Comparison of ENCODE assay signal across 11 mouse cellular contexts in the genomic region with DNA sequence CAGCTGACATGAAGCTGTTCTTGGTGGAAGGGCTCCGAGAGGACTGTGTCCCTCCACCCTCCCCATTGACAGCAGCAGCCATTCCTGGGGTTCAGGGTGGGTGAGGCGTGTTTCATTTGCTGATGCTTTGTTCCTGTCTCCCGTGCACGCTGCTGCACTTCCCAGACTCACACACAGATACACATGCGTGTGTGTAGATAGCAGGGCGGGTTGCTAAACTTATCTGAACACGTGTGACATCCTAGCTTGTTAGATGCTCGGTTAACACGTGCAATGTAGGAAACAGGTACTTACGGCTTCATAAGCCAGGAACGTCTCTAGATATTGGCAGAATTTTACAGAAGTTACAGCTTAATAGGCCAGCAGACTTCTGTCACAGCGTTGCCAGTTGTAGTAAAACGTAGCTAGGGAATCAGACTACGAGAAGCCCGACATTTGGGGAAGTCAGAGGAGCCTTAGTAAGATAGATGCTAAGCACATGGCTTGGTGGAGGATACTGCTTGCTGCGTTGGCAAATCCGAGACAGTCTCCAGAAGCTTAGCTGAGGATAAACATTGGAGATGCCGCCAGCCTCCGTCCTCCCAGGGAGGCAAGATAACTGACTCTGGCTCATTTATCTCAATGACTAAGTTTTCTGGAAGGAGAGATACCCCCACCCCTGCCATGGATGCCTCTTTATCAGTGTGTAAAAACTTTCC. TPM values are rescaled to one million over a fixed set of nuclear protein-coding genes. Genes with fewer than 3 reads are reported as not detected.
DNase-seq lines count a peak whose midpoint lies in the region; ATAC-seq lines count a peak whose summit lies in the region.
"Had no signal": no experiment of that assay in that cellular context is flagged by ENCODE, and none has a peak within 500 bp of the region (broad histone marks: within the 10 kb centered on the region; RNA-seq: fewer than 3 reads in every experiment).

No protein-coding gene starts in this region.

- H3K27ac ChIP-seq in liver, embryonic 11.5 days (ENCODE audit: low read depth, low read length) = peak overlapping the region; percentile 83
- H3K27ac ChIP-seq in stomach, embryonic 15.5 days = no peak overlapping the region
- H3K27ac ChIP-seq: hindbrain, embryonic 10.5 days had no signal

- no peaks in the 10 kb centered on the region for H3K36me3 ChIP-seq in liver, embryonic 11.5 days (ENCODE audit: control insufficient read depth, insufficient read depth, low read length)
- H3K36me3 ChIP-seq in stomach, embryonic 15.5 days = no peaks in the 10 kb centered on the region
- H3K36me3 ChIP-seq: hindbrain, embryonic 10.5 days had no signal

- peaks cover 73% of the 10 kb centered on the region for H3K4me1 ChIP-seq in liver, embryonic 11.5 days (replicated peaks; ENCODE audit: control insufficient read depth, insufficient read depth, low read length)
- peaks cover 27% of the 10 kb centered on the region for H3K4me1 ChIP-seq in stomach, embryonic 15.5 days

- H3K9ac ChIP-seq in liver, embryonic 11.5 days (ENCODE audit: low read depth, low read length) = peak overlapping the region; percentile 37; the same call in 1 of the 2 replicates
- no peak overlapping the region for H3K9ac ChIP-seq in stomach, embryonic 15.5 days

- DNase-seq in frontal cortex, postnatal 25 days (ENCODE audit: low spot score in 2 of 2) = no peak
- DNase-seq in retina, postnatal 7 days (ENCODE audit: low read depth, low spot score) = peak; percentile 4
- DNase-seq in retina, embryonic 14.5 days (ENCODE audit: low spot score) = no peak
- no peak for DNase-seq in liver, embryonic 11.5 days (ENCODE audit: low spot score)
- no peak for DNase-seq in adipocyte (ENCODE audit: low spot score)
- DNase-seq in cerebellum, adult 18-20 months = no peak
- DNase-seq: adrenal gland, adult 2 months had no signal

- peak overlapping the region; percentile 70 for H3K4me2 ChIP-seq in liver, embryonic 11.5 days
- peak overlapping the region; percentile 29 for H3K4me2 ChIP-seq in stomach, embryonic 15.5 days

- H3K4me3 ChIP-seq in liver, embryonic 11.5 days (ENCODE audit: low read depth, low read length) = peak overlapping the region; percentile 24
- H3K4me3 ChIP-seq in stomach, embryonic 15.5 days (replicated peaks) = no peak overlapping the region
- H3K4me3 ChIP-seq: hindbrain, embryonic 10.5 days had no signal

- no peaks in the 10 kb centered on the region for H3K9me3 ChIP-seq in liver, embryonic 11.5 days (ENCODE audit: control insufficient read depth, low read length)
- no peaks in the 10 kb centered on the region for H3K9me3 ChIP-seq in stomach, embryonic 15.5 days
- H3K9me3 ChIP-seq: hindbrain, embryonic 10.5 days had no signal

- ATAC-seq in frontal cortex, adult (ENCODE audit: low TSS enrichment) = peak; percentile 96
- peak; percentile 82 for ATAC-seq in liver, embryonic 11.5 days (replicated peaks; ENCODE audit: low FRiP score)
- ATAC-seq in stomach, embryonic 15.5 days (ENCODE audit: insufficient read depth, low FRiP score, low read depth) = peak; percentile 81

- 18% methylated on average over 19 of the region's 19 CpGs for WGBS in liver, embryonic 11.5 days
- 29% methylated on average over 19 of the region's 19 CpGs for WGBS in stomach, embryonic 15.5 days

- H3K27me3 ChIP-seq in liver, embryonic 11.5 days (replicated peaks; ENCODE audit: control insufficient read depth, insufficient read depth, low read length) = no peaks in the 10 kb centered on the region
- H3K27me3 ChIP-seq in stomach, embryonic 15.5 days (replicated peaks) = no peaks in the 10 kb centered on the region
- H3K27me3 ChIP-seq: CH12.LX had no signal

RNA-seq across cellular contexts. Expression of gene Bach1, which starts 7.3 kb away (rescaled TPM):
- 10.6 and 11.1 TPM in 2 replicates for polyA plus RNA-seq in liver, embryonic 11.5 days (2014; fragmentation: Nextera tagmentation; extraction: Ambion mirVana)
- 12.3 and 13.7 TPM in 2 replicates for polyA plus RNA-seq in stomach, embryonic 15.5 days (2015; fragmentation: Nextera tagmentation; extraction: Ambion mirVana)
